Mouse (Mus musculus) embryo, embryonic 11.5 days (tissue): ENCODE data around the gene Mnat1.

Experiments
- DNase-seq: peaks from one replicate; pipeline ENCODE4 v3.0.0-alpha.2; 2012; ENCODE audit warnings: low read depth, low spot score

Gene Mnat1

DNA sequence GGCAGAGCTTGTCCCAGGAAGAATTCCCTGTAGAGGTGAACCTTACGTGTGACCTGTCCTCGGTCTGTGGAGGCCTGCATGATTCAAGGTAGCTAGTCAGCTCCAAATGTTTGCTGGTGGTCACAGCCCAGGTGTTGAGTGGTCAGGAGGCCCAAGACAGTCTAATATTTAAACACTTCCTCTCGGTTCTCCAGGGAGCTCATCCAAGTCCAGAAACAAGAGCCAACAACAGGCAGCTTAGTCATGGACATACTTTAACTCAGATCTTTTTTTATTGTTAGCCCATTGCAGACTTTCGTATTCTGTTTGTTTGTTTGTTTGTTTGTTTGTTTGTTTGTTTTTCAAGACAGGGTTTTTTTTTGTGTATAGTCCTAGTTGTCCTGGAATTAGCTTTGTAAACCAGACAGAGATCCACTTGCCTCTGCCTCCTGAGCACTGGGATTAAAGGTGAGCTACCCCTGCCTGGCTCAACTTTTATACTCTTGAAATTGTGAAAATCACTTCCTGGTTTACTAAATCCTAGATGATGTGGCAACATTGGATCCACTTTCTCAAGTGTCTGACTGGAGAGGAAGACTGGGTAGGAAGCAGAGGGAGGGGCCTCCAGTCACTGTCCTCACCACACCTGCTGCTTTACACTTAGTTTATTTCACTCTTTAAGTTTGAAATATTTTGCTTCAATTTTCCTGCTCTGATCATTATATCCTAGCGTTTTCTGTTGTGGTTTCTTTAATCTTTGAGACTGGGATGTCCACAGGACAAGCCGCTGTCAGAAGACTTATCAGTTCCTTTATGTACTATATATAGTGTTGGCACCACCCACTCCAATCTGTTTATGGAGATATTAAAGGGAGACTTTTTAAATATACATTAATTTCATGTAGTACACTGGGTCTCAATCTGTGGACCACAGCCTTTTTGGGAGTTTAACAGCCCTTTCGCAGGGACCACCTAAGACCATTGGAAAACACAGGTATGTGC is 194.5 kb downstream of the Mnat1 start:
- no peak for DNase-seq
